Mouse (Mus musculus): ENCODE data around the gene Klra3.
"Not testable (repeated sequence)": the region's sequence is repeated elsewhere in the genome, so short reads cannot be mapped to it uniquely, and the experiment has no call there.

The Klra3 gene

DNA sequence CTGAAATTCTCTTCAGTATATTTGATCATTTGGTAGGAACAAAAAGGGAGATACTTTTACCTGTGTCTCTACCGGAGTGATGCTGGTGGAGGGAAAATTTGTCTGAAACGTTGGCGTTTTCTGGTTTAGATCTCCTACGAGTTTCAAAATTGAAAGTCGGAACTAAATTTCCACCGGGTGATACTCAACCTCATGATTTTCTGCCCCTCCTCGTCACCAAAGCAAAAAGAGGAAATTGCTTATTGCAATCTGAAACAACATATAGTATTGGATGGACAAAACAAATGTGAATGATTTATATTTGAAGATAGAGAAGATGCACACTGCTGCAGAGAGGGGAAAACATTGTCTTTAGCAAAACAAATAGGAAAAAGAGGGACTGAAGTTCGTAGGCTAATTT lies at the start of gene Klra3:
Gene Klra3 (minus strand): TSS at position 164 of the 400 bp plus-strand sequence.
- DNase-seq (ENCODE audit: low spot score), result no peak

DNA sequence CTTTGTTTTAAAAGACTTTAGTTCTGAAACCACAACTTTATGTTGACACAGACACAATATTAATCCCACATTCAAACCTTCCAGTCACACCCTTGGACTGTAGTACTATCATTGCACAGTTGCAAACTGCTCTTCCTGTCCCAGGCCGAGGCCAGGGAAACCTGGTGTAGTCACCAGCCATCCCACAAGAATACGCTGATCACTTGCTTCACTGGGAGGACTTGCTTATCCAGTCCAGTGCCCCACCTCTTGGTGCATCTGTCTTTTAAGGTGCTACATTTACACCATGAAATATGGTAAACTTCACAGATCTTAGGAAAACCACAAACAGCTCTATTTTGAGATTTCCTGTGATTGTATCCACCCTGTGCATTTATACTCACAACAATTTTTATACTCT lies 49.4 kb upstream of the Klra3 start, which contains the start of gene Klra1:
Gene Klra1 (minus strand): TSS at position 125 of the 400 bp plus-strand sequence.
- DNase-seq (ENCODE audit: low spot score), result no peak

DNA sequence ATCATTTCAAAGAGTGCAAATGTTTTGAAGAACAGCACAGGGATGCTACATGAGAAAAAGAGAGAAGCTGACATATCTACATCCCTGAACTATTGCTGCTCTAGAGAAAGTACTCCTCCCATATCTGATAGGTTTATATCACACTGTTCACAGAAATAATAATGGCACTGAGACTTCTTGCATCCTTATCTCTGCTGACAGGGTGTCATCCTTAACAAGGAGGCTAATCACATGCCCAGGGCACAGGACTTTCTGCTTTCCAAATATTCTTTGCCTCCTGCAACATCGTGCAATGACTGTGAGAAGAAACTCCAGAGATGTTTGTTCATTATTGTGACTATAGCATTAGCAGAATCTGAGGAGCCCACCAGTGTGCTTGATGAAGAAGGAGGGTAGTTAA lies 48.4 kb upstream of the Klra3 start:
- no peak for DNase-seq (ENCODE audit: low spot score)

DNA sequence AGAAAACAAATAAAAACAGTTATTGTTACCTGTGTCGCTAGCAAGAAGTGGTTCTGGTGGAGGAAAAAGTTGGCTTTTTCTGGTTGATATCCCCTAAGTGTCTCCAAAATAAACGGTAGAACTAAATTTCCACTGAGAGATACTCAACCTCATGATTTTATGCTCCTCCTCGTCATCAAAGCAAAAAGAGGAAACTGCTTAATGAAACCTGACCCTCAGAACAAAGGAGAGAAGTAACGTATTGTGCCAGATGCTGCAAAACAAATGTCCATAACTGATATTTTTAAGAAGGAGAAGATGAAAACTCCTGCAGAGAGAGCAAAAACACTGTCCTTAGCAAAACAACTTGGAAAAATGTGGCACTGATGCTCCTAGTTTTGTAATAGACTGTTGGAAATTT lies 45.0 kb upstream of the Klra3 start:
- no peak for DNase-seq (ENCODE audit: low spot score)

DNA sequence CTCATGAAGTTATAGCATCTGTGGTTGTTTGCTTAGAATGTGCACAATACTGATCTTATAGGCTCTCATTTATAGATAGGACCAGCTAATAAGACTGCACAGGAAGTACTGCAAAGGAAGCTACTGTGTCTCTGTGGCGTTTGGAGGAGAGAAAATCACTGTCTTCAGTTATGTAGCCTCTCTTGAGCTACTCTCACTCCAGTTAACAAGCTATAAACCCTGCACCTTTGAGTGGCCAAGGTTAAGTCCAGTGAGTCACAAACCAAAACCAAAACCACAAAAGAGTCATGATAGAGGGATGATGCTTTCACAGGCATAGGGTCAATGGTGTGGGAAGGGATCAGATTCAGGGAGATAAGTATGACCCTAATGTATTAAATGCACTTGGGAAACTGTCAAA lies 8.0 kb upstream of the Klra3 start:
- not testable (repeated sequence) for DNase-seq (ENCODE audit: low spot score)

DNA sequence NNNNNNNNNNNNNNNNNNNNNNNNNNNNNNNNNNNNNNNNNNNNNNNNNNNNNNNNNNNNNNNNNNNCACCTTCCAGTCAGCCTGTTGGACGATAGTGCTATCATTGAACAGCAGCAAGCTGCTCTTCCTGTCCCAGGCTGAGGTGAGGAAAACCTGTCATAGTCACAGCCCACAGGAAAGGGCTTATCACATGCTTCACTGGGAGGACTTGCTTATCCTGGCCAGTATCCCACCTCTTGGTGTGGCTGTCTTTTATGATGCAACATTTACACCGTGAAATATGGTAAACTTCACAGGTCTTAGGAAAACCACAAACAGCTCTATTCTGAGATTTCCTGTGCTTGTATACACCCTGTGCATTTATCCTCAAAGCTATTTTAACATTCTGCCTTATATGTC lies 4.6 kb upstream of the Klra3 start:
- DNase-seq (ENCODE audit: low spot score), result not testable (repeated sequence)

GRCm38 (mm10) chr6:130287984-130288649 lies 49.3 kb downstream of the Klra3 start:
- DNase-seq (ENCODE audit: low spot score), result no peak

- not testable (repeated sequence) for DNase-seq (ENCODE audit: low spot score)
These were observed 55.5 kb downstream of the Klra3 start, which contains the start of gene Klra10 for GRCm38 (mm10) chr6:130281828-130282227. TSS of gene Klra10 (minus strand) at chr6:130281928.
